Mouse (Mus musculus): ENCODE data around the gene Trub2.

Trub2 gene

DNA sequence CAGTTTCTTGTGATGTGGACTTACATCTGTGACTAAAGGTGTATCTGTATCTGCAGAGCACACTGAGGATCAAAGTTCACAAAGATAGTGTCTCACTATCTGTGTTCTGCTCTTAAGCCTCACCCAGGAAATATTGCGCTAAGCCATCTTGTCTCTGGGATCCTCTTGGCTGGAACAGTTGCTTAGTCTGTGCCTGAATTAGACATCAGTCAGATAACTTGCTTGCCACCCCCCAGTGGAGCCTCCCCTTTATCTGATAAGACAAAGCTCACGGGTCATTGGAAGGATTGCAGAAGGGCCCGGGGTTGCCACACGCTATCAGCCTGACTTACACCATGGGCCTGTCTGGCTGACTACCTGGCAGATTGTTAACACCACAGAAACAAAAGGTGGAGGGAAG is 15.0 kb downstream of the Trub2 start:
- no peak for DNase-seq (ENCODE audit: low read depth, low spot score)

DNA sequence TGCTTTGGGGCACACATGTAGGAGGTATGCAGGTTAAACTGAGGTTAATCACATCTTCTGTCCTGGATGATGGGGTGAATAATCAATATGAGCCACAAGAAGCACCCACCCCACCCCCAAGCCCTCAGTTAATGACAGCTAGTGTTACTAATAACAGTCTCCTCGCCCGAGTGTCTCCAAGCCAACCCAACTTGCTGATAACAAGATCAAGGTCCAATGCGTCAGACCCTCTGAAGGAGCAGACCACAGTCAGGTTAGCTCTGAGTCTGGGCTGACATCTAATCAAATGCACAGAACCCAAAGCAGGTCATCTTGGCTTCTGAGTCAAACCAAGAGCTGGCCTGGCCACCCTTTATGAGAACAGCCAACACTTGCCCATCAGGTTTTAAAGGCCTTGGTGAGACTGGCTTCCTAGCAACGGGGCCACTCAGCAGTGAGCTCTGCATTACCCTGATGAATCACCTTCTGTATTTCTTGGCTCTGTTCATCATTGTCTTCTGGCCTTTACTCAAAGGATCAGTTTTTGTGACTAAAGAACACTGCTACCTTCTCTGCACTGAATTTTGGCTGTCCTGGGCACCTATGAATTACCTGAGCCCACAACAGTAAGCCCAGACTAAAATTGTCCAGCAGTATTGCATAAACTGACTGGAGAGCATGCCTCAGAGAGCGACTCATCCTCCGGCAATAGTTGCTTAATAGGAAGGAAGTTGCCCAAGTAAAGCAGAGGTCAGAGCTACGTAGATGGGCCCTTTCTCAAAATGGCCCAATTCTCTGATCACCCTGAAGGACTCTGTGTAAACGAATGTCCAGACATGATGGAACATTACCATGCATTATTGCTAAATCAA is 16.5 kb downstream of the Trub2 start:
- no peak for DNase-seq (ENCODE audit: low read depth, low spot score)

DNA sequence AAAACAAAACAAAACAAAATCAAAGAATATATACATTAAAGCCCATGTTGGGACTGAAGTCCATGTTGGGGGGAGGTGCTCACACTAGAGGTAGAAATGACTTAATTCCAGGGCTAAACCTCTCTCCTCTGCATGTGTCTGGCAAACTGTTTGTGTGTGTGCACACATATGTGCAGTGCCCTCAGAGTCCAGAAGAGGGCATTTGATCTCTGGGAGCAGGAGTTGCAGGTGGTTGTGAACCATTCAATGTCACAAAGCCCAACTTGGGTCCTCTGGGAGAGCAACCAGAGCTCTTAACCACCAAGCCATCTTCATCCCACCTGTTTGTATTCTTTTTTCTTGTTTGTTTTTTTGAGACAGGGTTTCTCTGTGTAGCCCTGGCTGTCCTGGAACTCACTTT is 18.1 kb downstream of the Trub2 start:
- no peak for DNase-seq (ENCODE audit: low read depth, low spot score)

DNA sequence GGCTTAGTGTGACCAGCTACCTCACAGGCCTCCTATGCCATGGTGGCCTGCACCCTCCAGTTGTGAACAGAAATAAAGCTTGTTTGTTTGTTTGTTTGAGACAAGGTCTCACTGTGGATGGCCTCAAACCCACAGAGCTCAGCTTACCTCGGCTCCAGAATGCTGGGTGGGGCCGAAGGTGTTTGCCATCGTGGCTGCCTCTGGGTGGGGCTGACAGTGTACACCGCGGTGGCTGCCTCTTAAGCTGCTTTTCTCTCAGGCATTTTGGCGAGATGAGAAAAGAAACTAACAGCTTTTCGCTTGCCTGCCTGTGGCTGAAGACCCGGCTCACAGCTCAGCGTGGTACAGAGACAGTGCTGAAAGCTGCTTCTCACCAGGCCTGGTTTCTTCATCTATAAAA is 19.4 kb downstream of the Trub2 start:
- DNase-seq (ENCODE audit: low read depth, low spot score): no peak

DNA sequence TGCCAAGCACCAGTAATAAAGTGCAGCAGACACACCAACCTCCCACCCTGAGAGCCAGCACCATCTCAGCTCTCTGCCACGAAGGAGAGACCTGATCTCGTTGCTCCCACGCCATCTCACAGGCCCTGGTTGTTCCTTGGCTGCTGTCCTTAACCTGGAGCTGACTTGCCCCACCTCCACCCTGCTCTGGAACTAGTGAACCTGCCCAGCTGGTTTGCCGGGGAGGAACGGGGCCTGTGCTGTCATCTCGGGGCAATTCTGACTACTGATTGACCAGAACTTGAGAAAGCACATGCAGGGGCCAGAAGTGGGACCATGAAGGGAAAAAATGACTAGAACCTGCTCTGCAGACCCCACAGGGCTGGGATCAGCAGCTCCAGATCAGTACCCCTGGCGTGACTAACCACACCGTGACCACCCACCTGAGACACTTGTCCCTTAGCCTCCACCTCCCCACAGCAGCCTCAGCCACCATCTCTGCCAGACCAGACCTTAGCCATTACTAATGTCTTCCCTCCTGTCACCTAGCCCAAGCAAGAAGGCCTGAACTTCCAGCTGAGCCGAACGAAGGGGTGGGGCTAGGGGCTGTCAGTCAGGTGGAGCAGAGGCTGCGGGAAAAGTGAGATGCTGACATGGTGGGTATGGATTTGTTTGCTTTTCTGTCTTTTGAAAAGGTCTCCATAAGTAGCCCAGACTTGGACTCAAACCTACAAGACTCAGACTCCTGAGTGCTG is 20.2 kb downstream of the Trub2 start:
- DNase-seq (ENCODE audit: low read depth, low spot score): no peak

DNA sequence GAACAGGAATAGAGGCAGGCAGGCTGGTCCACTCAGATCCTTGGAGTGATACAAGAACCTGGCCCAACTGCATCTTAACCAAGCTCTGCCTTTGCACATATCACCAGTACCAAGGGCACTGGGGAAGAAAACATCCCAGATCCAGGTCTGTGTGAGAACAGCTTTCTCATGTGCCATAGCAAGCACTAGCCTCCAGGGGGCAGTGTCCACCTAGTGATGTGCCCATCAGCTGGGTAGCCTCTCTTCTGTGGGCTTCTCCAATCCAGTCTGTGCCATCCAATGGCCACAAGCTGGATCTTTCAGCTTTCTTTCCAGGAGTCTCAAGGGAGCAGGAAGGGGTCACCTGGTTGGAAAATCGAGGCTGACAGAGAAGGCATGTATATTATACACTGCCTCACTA is 23.5 kb downstream of the Trub2 start:
- peak; percentile 61 for DNase-seq (ENCODE audit: low read depth, low spot score)

DNA sequence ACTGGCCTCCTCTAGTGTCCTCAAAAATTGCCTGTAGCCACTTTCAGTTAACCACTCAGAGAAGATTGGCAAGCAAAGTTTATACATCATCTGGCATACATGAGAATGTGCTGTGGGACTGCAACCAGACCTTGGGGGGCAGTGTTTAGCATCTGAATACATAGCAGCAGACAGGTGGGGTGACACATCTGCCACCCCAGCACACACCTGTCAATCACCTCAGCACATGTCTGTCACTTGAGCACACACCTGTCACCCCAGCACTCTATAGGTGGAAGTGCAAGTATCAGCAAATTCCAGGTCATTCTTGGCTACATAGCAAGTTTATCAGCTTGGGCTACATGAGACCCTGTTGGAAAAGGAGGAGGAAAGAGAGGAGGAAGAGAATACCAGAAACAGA is 32.6 kb downstream of the Trub2 start:
- DNase-seq (ENCODE audit: low read depth, low spot score): no peak

DNA sequence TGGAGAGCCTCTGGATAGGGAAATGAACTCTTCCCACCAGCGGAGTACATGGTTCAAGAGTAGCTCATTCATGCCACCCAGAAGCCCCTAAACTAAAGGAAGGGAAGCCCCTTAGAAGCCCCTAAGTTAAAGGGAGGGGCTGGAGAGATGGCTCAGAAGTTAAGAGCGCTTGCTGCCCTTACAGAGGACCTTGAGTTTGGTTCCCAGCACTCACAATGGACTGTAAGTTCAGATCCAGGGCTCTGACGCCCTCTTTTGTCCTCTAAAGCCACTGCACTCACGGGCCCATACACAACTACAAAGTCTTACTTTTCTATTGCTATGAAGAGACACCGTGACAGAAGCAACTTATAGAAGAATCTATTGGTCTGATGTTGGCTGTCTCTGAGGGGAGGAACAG is 35.9 kb downstream of the Trub2 start:
- DNase-seq (ENCODE audit: low read depth, low spot score): no peak

DNA sequence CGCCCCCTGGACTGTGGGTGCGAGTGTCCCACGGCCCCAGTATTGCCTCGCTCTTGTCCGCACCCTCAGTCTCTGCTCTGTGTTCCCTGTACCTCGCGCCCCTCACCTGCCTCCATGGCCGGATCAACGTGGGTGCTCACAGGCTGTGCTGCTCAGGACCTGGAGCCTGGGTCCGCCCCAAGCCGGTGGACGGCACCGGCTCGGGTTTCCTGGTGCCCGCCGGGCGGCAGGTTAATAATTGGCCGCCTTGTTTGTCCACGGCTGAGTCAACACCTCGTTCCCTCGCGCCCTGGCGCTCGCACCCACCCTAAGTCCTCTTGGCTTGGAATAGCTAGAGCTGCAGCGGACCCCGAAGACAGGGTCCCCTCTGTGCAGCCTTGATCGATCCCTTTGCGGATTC is 36.8 kb downstream of the Trub2 start, which contains the start of gene Gm13420:
Gene Gm13420, minus strand, starts transcription at position 189 of the 400 bp plus-strand sequence.
- no peak for DNase-seq (ENCODE audit: low read depth, low spot score)

DNA sequence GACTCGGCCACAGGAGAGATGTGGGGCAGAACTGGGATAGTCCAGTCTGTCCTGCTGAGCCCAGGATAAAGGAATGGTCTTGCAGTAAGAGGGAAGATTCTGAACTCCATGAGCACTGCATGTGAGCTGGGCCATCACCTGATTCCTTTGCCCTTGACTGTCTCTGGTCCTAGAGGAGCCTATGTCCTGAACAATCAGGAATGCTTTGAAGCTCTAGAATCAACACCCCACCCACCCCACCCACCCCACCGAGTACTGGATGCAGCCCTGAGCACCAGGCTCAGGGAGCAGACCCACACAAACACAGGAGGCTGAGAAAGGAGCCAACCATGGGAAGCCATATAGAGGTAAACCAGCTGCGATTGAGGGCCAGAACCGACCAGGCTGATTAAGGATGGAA is 39.8 kb downstream of the Trub2 start:
- no peak for DNase-seq (ENCODE audit: low read depth, low spot score)

DNA sequence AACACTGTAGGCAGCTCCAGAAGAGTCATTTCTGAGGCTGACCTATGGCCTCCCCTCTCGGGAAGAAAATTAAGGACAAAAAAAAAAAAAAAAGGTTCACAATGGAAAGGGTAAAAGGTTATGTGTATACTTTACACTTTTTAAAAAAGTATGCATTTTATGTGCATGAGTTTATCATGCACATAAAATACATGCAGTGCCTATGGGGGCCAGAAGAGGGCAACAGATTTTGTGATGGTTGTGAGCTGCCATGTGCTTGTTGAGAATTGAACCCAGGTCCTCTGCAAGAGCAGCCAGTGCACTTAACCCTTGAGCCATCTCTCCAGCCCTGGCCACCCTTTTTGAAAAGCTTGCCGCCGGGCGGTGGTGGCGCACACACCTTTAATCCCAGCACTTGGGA is 40.5 kb downstream of the Trub2 start:
- DNase-seq (ENCODE audit: low read depth, low spot score): peak; percentile 26

DNA sequence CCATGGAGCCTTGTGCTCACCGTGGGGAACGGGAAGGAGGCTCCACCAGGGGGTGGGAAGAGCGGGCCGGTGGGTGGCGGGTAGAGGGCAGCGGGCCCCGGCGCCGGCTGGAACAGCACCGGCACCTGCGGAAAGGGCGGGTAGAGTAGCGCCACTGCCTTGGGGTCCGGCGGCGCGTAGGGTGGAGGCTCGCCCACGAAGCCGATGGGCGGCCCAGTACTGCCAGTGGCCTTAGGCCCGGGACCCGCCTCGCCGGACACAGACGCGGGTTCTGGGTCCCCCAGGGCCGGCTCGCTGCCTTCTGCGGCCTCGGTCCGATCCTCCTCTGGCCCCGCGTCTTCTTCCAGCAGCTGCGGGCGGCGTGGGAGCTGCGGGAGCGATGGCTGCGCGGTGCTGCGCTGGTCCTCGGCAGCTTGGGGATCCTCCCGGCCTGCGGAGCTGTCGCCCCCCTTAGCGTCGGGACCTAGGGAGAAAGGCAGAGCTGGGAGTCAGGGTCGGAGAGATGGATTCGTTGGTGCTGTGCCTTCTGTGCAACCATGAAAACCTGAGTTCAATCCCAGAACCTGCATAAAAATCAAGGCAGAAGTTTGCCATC is 41.0 kb downstream of the Trub2 start:
- no peak for DNase-seq (ENCODE audit: low read depth, low spot score)

DNA sequence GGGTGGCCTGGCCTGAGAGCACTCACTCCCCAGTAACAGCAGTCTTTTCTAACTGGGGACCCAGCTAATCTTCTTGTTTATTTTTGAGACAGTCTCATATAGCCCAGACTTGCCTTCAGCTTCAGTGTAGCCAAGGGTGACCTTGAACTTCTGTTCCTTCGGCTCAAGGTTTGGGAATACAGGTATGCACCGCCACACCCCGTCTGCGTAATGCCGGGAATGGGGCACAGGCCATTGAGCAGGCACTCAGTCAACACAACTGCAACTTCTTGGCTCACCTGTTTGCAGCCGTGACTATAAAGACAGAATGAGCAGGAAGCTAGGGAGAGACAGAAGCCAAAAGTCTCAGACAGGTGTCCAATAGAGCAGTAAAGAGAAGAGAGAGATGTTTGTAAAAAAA is 44.0 kb downstream of the Trub2 start:
- DNase-seq (ENCODE audit: low read depth, low spot score): no peak

DNA sequence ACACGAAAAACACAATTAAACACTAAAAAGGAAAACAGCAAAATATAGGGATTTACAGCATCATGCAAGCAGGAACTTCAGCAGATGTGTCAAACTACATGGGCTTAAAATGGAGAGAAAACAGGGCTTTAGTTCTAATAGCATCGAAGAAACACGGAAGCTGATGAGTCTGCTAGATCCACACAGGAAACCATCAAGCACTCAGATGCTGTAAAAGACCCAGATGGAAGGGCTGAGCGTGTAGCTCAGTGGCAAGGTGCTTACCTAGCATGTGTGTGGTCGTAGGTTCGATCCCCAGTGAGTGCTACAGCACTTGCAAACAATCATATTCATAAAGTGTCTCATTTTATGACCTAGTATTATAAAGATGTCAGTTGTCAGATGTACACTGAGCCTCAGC is 47.1 kb downstream of the Trub2 start:
- no peak for DNase-seq (ENCODE audit: low read depth, low spot score)

DNA sequence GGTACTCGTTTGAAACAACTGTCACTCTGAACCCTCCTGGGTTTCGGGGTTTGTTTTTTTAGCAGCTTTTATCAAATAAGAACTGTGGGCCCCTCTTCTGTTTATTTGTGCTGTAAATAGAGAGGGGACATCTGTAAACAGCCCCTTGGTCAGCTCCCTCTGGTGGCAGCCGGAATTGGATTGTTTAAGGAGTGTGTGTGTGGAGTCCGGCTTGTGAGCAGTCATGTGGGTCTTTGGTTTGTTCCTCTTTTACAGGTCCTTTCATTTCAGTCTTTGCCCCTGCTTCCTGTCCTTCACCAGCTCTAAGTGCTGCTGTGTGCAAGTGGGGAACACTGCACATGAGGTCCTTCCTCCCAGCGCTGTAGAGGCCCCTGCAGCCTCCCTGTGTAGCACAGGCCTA is 48.9 kb downstream of the Trub2 start:
- DNase-seq (ENCODE audit: low read depth, low spot score): no peak

DNA sequence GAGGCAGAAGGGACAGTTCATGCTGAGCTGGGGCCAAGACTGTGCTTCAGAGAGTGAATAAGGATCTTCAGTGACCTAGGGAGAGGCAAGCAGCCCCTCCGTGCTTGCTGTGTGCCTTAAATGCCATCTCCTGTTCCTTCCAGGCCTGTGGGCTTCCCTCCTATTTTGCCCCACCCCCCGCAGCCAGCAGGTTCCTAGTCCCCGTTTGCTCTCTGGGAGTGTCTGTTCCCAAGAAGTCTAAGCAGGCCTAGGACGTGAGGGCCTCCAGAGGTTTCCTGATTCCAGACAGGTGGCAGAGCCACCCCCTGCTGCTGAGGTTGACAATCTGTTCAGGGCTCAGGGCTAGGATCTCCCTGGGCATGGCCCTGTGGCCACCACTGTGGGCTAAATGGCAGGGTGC is 49.5 kb downstream of the Trub2 start:
- DNase-seq (ENCODE audit: low read depth, low spot score): no peak

DNA sequence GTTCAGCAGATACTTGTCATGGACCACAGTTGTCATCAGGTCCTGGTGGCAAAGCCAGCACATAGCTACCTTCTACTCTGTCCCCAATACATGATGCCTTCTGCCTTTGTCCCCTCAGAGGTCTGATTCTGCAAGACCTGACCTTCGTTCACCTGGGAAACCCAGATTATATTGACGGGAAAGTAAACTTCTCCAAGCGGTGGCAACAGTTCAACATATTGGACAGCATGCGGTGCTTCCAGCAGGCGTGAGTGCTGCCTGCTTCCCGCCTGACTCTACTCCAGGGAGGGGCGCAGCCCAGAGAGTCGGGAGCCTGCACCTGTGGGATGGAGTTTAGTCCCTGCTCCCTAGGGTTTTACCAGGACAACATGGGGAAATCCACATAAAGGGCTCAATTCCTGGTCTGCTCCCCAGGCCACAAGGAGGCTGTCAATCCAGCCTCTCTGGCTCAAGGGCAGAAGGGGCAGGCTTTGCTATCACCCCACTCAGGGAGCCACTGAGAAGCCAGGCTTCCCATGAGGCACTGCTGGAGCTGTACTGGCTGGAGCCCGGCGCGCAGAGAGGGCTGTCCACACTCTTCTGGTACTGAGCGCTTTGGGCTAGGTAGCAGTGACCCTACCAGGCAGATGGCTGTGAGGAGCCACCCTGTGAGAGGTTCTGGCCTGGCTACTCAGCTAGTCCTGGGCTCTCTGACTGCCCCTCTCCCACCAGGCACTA is 50.9 kb downstream of the Trub2 start:
- no peak for DNase-seq (ENCODE audit: low read depth, low spot score)

DNA sequence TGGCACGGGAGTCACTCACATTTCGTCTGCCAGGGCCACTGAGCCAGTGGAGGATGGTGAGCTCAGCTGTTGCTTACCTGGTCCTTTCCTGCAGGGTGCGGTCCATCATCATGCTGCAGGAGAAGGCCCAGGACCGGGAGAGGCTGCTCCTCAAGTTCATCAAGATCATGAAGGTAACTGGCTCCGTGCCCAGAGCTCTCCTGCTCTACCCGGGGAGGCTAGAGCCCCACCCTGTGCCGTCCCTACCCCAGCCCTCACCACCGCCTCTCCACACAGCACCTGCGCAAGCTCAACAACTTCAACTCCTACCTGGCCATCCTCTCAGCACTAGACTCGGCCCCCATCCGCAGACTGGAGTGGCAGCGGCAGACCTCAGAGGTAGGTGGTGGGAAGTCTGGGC is 52.6 kb downstream of the Trub2 start:
- no peak for DNase-seq (ENCODE audit: low read depth, low spot score)

DNA sequence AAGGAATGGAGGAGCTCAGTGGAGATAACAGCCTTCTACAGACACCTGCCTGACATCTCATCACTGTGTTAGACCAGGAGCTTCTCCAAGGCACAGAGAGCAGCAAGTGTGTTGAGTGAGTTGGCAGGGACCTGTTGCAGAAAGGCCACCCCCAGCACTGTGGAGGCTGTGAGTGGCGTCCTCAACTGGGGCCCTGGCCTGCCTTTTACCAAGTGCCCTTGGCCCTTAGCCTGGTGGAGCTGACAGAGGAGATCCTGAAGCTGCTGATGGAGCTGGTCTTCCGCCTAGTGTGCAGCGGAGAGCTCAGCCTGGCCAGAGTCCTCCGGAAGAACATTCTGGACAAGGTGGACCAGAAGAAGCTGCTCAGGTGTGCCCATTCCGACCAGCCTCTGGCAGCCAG is 55.0 kb downstream of the Trub2 start:
- no peak for DNase-seq (ENCODE audit: low read depth, low spot score)

DNA sequence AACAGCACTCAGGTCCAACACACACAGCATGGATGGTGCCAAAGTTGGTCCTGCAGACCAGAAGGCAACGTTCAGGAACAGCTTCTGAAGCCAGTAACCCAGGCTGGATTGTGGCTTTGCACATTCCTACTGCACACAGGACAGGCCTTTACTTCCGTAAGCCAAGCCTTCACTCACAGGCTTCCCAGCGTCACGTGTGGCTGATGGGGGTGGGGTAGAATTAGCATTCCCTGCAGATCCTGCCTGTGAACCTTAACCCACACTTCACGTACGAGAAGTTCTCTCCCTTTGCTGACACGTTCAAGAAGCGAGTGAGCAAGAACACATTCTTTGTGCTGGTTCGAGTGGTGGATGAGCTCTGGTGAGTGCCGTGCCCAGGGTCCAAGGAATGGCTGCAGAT is 55.7 kb downstream of the Trub2 start:
- DNase-seq (ENCODE audit: low read depth, low spot score): no peak

DNA sequence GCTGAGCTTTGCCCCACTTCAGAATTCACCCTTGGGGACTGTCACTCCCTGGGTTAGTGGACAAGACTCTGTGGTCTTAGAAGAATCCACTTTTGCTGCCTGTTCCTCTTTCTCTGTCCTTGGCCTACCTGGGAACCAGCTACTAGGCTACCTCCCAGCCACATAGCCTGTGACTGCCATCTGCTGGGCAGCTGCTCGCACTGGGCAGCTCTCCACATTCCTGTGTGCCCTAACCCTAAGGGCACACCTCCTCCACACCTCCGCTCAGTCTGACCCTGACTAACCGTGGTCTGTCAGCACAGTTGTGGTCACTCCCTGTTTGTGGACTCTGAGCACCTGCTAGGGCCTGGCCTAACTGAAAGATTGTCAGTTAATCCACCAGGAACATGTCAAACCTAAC is 56.8 kb downstream of the Trub2 start:
- no peak for DNase-seq (ENCODE audit: low read depth, low spot score)

DNA sequence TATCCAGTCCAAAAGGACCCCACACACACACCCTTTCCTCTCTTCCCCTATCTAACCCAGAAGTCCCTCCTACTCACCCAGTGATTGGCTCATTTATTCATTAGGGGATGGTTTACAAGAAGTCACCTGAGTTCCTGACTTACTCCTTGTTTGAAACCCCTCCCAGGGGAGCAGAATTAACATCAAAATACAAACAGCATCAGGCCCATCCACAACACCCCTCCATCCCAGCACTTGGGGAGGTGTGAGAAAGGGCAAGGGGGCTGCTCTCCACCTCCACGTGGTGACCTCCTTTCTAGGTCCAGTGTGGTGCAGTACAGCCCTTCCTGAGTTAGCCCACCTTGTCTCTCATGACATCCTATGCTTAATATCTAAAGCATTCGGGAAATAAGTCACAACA is 58.8 kb downstream of the Trub2 start:
- DNase-seq (ENCODE audit: low read depth, low spot score): no peak
